Mouse (Mus musculus) fibroblast of lung, adult 2 months (primary cell): ENCODE results near the gene Fxyd6.

Source experiments
- DNase-seq: peaks from one replicate; pipeline ENCODE4 v3.0.0-alpha.2; 2011; ENCODE audit warnings: low read depth

Gene Fxyd6

DNA sequence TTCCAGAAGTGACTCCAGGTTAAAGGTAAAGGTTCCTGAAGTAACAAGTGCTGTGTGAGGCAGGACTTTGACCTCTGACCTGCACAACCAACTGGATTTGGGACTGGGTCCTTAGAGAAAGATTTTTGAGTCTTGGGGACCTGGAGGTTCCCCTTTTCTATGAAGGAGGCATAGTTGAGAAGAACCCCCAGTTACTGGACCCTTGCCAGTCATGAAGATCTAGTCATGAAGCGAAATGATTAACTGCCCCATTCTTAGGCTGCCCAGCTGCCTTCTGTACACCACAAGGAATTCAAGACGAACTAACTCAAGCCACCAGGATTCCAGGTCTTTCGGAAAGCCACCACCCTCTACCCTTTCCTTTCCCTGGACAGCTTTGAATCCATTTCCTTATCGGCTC is 6.4 kb downstream of the Fxyd6 start:
- DNase-seq: no peak

DNA sequence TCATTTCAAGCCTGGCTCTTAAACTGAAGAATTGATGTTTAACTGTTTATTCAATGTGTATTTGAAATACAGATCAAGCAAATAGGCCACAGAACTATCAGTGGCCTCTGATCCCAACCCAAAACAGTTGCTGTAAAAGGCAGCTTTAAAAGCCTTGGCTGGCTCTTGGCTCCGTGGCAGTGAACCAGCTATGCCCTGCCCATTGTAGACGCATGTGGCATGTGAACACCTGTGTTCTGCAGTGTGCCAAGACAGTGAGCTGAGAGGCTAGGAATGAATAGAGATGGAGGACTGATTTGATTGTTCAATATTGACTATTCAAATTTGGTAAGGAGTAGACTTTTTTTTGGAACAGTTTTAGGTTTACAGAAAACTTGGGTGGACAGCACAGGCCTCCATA is 6.9 kb downstream of the Fxyd6 start:
- DNase-seq: no peak

DNA sequence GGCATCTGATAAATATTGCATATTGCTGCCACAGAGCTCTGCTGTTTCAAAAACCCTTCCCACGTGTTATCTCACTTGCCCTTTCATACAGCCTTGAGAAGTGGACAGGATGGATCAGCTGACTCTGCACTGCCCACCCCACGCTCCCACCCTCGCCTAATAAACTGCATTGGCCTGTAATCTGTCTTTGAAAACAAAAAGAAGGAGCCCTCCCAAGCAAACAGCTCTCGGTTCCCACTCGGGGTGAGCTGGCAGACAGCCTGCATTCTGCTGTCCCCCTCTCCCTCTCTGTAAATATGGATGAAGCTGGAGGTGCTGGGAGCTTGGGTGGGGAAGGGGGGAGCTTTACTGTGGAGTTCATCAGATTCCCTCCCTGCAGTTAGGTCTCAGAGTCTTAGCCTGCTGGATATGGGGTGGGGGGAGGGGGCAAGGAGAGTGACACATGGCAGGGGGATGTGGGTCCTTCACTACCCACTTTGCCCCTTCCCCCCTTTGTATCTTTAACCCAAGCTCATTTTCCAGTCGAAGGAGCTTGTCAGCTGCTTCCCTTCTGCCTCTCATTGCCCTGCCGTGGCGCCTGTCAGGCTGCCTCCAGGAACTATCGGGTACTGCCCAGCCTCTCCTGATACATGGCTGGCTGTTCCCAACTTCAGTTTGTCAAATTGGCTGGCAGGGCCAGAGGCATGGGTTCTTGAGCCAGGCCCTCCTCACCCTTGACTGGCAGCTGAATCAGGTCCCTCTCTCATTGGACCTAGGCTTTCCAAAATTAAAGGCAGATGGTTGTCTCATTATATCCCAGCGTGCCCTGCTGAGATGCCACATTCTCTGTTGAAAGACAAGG is 10.6 kb downstream of the Fxyd6 start:
- no peak for DNase-seq

DNA sequence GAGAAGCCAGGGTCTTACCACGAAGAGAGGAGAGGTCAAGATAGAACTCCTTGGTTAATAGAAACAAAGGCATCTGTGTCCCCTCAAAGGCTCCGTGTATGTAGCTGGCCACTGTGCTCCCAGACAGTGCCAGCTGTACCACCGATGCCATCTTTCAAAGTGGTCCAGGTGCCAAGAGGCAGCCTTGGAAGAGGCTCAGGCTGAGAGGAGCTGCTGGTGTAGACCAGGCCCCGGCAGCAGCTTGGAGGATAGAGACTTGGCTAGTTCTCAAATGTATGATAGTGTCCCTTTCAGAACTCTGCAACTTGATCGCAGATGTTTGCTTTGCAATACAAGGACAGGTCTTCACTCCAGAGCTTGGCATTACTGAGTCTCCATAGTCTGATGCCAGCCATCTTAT is 12.4 kb downstream of the Fxyd6 start:
- DNase-seq: no peak

DNA sequence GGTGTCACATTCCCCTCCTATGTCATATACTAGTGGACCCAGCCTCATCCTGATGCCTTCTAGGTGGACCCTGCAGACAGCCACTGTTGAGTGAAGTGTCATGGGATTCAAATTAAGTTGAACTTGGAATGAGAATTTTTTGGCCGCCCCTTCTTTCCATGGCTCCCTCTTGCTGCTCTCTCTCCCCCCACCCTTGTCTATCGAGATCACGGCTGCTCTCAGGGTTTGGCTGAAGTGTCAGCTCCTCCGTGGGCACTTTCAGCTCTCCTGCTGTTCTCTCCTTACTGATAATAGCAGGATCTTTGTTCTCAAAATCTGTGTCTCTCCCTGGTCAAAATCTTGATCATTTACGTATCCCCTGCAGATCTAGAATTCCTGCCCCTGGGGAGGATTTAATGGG is 12.8 kb downstream of the Fxyd6 start:
- no peak for DNase-seq

DNA sequence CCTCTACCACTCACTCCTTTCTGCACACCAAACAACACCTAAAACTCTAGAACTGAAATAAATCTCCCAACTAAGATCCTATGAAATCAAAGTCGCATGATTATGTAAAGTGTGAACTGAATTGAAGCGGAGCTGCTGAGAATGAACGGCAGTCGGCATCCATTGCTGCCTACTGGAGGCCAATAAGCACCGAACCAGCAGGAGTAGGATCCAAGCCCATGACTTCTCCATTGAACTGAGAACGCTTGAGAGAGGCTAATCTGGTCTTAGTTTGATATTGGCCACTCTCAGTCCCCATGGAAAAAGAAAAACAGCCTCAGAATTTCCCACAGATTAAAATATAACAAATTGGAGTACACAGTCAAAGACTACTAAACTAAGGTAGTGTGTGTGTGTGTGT is 13.9 kb downstream of the Fxyd6 start:
- DNase-seq: no peak

DNA sequence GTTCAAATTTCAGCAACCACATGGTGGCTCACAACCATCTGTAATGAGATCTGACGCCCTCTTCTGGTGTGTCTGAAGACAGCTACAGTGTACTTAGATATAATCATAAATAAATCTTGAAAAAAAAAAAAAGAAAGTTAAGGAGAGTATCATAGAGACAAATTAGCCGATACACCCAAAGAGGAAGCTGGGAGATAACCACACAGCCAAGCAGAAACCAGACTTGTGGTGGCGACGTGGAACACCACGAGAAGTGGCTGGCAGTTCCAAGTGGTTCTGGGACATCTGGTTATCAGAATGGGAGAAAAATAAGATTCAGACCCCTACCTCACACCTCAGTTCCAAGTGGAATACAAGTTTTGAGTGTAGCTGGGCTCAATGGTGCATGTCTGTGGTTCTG is 16.7 kb downstream of the Fxyd6 start:
- DNase-seq: no peak

DNA sequence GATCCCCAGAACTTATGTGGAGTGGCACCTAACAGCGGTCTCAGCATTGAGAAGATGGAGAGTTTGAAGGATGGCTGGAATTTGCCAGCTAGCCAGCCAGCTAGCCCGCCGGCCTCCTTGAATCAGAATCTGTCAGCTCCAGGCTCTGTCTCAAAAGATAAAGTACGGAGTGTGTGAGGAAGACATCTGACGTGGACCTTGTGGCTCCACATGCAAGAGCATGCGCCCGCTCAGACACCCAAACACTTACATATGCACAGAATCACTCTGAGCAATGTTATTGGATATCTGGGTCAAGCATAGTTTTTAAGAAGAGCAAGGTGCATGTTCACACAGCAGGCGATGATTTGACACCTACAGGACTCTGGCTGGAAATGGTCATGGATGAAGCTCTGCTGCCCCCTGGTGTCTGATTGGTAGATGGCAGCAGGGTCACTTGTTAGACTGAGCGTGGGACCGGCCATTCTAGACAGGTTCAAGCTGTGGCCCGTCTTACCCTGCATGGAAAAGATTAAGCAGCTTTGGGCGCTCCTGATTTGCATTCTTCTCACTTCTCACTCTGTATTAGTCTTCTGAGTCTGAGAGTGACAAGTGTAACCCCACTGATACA is 18.5 kb downstream of the Fxyd6 start:
- DNase-seq: no peak

DNA sequence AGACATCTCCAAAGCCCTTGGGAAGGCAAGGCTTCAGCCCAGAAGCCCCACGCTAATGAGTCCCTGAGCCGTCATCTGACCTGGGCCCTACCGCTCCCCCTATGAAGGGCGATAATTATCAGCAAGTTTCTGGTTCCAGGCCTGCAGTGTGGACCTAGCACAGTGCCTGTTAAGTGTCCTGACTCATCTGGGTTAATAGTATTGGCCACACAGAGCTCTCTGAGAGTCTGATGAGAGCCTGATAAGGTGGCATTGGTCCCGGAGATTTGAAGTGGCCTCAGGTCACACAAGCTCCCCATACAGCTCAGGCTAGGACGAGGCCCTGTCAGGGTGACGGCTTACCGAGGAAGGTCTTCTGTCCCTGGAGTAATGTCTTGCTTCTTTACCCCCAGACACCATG is 19.6 kb downstream of the Fxyd6 start:
- no peak for DNase-seq

DNA sequence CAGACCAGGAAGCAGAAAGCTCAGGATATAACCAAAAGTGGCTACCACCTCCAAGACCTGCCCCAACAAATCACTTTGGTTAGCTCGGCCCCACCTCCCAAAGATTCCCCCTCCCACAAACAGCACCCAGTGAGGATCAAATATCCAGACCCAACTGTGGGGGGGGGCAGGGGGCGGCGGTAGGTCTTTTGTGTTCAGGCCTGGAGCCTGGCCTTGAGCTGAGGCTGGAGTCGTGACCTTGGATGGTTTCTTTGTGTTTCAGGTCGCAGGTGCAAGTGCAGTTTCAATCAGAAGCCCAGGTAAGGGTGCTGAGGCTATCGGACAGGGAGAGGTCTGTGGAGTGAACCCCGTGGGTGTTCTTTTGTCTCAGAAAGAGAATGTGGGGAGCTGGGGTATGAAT is 21.3 kb downstream of the Fxyd6 start:
- DNase-seq: no peak

DNA sequence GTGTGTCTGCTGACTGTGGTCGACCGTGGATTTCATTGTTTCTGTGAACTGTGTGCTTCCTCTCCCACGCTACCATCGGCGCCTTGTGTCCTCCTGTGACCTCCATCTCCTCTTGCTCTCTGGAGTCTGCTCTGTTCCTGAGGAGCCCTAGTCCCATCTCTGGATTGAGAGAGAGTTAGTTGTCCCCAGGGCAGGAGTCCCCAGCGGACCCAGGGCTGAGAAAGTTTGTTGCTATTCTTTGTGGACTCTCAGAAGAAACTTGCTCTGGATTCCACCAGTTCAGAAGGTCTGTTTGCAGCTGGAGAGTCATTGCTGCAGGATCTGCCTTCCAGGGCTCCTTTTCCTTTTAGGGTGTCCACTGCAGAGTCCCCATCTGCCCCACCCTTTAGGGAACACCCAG is 25.2 kb downstream of the Fxyd6 start:
- DNase-seq: no peak

DNA sequence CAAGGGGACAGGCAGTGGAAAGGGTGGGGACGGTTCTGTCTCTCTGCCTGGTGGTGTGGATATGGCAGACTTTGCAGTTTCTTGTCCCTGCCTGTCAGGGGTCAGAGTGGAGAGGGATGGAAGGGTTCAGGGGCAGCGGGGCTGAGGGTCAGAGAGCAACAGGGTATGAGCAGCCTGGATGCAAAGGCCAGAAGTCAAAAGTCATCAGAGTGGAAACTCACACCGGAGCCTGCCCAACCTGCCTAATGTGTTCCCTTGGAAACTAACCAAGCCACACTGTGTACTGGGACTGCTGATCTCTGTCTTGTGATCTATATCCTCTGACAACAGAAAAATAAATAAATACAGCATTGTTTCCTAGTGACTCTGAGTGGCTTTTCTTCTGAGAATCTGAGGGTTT is 25.8 kb downstream of the Fxyd6 start:
- no peak for DNase-seq

DNA sequence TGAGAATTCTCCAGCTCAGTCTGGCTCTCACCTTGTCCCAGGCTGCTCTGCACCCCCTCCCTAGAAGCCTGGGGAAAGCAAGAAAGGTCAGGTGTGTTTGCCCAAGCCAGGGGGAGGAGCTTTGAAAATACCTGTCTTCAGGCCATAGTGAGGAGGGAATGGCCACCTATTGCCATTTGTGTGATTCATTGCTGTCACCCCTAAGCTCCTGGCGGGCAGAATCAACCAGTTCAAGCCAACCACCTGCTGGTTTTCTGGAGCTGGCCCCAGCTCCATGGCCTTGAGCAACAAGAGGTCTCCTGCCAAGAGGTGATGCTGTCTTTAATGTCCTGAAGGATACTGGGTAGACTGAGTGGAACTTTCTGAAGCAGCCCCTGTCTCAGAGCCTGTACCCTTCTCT is 28.4 kb downstream of the Fxyd6 start:
- no peak for DNase-seq

DNA sequence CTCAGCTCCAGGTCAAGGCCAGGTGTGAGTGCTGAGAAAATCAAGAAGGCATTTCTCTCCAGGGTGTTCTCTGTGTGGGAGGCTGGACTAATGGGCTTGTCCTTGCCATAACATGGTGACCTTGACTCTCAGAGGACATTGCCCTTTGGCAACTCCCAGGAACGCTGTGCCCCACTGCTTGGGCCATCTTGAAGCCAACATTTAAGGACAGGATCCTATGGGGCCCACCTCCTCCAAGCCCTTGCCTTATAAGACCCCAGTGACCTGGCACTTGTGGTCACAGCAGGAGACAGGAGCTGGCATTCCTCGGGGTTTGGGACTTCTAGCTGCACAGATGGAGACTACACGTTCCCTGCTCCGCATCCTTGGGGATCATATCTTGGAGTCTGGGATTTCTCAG is 29.4 kb downstream of the Fxyd6 start, which contains the start of gene Fxyd2:
Gene Fxyd2, plus strand, starts transcription at position 236 of the 400 bp plus-strand sequence.
- DNase-seq: no peak

DNA sequence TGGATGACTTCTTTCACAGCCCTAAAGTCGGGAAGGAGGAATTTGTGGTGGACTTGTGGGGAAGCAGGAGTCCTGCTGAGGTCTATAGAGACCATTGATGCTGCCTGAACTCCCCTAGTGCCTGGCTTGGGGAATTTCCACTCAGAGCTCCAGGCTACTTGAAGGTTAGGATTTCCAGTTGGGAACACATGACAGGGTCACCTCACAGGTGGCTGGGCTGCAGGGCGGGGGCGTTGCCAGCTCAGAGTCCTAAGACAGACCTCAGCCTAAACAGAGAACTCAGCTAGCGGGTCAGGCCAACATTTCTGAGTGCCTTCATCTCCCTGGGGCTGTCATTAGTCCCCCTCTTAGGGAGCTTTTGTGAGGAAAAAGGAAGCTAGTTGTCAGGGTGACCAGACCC is 31.9 kb downstream of the Fxyd6 start:
- no peak for DNase-seq

DNA sequence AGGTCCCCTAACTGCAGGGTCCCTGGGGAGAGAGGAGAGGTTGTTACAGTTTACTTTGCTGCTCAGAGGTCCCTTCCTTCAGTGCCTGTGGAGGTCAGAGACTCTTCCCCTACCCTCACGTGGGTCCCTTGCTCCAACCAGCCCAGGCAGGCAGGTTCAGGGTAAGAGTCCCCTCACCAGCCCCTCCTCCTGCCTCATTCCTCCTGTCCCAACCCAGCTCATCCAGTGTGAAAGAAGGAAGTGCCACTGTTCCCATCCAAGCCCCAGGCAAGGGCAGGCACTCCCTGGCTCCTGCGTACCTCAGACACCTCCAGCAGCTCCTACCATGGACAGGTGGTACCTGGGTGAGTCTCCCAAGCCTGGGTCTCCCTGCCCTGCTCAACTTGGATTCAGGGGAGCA is 33.0 kb downstream of the Fxyd6 start:
- no peak for DNase-seq

DNA sequence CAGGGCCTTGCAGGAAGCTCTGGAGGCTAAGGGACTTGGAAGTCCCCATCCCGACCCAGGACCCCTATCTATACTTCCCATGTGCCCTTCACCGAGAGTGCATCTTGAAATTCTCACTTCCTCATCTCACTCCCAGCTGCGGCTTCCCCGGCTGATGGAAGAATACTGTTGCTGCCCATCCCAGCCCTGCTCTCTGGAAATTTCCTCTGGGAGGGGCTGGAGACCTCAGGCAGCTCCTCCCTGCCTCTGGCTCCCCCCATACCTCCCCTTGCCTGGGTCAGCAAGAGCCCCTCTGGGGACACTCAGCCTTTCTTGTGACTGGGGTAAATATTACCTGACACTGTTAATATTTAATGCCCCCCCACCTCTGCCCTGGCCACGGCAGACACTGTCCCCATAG is 35.7 kb downstream of the Fxyd6 start:
- no peak for DNase-seq

DNA sequence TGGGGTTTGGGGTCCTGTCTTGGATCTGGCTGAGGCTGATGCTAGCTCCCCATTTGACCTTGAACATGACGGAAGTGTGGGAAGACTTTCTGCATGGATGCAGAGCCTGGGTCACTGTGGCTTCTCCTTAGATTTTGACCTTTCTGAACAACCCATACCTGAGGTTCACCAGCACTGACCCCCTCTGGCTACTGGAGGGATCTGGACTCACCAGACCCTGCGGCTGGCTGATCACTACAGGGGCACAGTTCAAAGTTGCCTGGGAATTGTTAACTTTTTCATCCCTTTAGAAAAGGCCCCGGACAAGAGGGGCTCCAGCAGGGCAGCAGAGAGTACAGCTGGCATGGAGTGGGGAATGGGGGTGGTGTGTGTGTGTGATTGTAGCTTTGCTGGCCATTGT is 36.8 kb downstream of the Fxyd6 start:
- no peak for DNase-seq

DNA sequence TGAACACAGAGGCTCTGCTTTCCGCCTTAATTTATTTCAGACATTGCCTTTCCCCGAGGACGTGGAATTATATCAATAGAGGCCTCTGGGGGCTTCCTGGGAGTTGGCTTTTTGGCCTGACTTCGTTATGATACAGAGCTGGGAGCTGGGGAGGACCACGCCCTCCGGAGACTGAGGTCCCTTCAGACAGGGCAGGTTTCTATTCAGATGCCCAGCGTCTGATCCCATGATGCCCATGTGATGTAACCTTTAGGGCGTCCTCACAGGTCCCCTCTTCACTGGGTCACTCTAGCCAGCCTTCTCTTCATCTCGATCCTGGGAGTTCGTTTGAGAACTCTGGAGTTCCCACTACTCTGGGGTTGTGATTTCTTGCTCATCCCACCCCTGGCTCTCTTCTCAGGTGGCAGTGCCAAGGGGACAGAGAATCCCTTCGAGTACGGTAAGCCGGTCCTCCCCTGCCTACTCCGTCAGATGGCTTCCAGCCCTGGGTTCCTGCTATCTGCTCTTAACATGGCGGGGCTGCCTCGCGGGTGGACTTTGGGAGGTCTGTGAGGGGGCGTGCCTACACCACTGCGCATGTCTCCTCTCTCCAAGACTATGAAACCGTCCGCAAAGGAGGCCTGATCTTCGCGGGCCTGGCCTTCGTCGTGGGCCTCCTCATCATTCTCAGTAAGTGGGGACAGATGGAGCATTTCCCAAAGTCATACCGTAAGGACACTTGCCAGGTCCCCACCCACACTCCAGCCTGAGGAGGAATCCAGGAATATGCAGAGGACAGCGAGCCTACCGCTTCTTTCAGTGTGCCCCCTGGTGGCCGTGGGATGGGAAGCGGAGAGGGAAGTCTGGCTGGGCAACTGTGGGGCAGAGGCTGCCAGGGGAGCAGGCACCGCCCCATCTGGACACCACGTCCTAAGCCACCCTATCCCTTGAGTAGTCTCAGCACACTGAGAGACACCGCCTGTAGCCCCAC is 38.0 kb downstream of the Fxyd6 start:
- DNase-seq: no peak

DNA sequence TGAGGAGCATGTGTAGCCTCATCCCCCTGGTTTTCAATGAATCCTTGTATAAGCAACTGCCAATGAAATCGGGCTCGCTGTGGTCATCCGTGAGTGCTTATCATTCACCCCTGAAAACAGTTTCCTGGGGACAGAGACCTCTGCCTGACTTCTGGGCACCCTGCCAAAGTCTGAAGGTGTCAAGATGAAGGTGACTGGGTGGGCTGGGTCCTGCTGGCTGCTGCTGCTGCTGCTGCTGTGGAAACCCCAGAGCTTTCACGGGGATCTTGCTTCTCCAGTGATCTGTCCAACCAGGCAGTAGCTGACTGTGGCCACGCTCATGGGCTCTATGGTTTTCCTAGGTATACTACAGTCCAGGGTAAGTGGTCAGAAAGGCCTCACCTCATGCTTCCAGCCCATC is 40.2 kb downstream of the Fxyd6 start:
- DNase-seq: no peak

DNA sequence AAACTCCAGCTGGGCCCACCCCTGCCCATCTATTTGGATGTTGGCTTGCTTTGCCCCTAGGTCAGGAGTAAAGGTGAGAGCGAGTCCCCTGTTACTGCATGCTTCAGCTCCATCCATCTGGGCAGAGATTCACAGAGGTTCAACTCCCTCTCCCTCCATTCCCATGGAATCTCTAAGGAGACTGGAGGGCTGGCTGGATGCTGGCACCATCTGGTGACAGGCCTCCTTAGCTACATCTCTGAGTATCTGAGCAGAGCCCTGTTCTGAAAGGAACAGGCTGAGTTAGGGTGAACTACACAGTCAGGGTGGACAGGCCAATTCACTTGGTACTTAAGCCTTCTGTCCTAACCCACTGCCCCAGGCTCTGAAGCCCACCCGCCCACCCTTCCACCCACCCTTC is 40.6 kb downstream of the Fxyd6 start:
- DNase-seq: no peak

DNA sequence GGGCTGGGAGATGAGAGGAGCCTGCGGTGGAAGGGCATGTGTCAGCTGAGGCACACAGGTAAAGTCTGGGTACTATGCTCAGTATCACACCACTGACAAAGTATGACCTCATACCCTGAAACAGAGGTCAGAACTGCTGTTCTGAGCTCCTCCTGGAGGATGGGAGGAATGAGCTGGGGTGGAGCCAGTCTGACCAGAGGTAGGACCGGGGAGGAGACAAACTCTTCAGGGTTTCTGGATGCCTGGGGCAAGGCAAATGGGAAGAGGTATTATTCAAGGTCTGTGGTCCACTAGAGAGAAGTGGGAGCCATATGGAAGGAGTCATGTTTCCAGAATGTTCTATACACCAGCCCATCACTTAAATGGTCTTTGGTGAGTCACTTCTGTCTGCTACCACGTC is 41.1 kb downstream of the Fxyd6 start:
- DNase-seq: no peak

DNA sequence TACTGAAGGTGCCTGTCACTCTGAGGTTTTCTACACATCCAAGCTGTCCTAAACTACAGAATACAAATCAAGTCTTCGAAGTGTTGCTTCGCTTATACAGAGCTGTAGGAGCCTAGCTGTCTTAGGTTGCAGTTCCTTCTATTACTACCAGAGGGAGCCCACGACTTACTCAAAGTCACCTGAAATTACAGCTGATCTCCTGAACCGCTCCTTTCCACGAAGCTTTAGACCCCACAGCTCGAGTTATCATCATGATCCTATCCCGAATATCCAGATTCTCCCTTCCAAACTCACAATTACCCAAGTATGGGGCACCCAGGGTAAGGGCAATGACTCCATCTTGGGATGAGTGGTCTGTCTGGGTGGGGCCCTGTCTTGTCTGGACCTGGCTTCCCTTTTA is 41.8 kb downstream of the Fxyd6 start:
- no peak for DNase-seq
